Mouse (Mus musculus): ENCODE results near the gene Rag1.
A peak's percentile ranks its signal among the peaks of the same experiment; 100 is the strongest.

The Rag1 gene

DNA sequence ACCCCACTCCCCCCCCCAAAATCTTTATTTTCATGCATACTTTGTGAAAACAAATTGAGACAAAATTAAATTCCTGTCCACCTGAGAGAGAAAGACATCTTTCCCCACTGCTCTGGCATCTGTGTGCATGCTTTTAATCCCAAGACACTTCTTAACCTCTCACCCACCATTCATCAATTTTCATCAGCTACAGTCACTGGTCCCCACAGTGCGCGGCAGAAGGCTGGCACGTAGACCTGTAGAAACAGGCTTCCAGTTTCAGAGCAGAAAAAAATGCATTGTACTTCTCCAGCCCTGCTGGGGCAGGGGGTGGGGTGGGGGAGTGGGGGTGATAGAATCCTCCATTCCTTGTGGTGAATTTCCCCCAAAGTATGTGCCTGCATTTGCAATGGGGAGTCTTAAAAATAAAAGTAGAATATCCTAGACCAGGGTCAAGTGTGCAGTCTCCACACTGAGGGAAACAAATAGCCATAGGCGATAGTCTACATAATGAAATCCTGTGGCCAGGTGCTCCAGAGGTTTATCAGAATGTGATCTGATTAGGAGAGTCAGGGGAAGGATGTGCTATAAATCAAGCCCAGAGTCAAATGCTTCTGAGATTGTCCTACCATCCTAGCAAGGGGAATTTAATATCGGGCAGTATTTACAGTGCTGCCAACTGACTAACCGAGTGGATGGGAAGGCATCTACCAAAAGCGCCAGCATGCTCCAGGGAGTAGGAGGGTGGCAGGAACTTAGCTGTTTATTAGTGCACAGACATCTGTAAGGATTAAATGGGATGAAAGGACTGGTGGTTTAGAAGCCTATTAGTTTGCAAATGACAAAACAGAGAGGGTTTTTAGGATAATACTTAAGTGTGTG lies 10.1 kb downstream of the Rag1 start:
- no peak for DNase-seq (ENCODE audit: low spot score in 2 of 2)

DNA sequence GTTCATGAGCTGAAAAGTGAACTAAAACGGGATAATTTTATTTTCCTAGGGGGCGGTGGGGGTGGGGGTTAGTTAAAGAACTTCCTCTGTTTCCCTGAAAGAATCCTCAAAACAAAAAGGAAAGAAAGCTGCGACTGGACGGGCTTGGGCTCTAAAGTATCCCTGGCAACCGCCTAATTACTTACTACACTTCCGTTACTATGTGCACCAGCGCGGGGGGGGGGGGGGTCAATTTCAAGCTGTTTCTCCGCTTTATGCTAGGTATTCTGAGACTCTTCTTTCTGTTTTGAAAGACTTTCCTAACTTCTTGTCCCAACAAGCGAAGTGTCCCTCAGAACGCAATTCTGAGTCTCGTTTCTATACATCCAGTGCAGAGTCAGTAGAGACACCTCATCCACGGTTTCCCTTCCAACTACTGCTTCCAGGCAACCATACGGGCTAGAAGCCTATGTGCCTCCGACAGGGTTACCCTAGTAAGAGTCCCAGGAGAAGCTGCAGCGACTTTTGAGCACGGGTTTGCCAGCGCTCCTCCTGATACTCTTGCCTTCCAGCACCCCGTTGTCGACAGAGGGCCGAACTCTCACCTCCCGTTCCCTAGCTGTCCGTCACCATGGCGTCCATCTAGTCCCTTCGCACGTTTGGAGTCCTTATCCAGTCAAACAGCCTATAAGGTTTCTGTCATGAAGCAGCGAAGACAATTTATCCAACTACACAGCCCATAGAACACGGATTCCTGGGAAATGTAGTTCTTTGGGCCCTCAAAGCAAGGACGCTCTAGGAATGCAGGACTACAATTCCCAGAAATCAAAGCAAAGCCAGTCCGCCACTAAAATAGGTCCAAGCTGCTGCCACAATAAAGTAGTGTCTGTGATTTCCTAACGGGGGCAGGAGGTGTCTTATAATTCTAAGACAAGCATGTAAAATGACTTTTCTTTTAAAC lies 20.7 kb downstream of the Rag1 start:
- peak; percentile 37 to 39 for DNase-seq (ENCODE audit: low spot score in 2 of 2)

DNA sequence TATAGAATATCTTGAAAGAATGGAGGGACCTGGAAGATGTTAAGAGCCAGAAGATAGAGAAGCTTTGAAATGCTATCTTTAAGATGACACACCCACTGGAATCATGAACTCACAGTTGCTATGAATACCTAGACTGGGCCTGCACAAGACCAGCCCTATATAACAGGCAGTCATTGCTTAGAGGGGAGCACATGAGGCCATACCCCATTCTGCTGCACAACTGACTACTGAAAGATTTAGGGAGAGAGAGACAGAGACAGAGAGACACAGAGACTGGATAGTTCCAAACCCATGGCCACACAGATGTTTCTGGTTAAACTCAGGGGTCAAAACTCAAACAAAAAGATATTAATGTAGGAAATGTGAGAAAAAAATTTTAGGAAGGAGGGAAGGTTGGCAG lies 22.1 kb downstream of the Rag1 start:
- DNase-seq (ENCODE audit: low spot score in 2 of 2): no peak

DNA sequence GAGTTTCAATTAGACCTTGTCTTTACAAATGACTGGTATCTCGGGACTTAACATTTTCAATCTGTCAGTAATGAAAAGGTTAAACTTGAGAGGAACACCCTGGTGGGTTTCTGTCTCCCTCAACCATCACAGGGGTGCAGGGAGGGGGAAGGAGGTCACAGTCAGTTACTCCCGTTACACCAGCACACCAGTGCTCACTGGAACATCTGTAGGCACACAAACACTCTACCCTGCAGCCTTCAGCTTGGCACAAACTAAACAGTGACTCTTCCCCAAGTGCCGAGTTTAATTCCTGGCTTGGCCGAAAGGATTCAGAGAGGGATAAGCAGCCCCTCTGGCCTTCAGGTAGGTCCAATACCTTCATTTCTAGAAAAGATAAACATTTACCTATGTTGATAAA lies 24.8 kb downstream of the Rag1 start, which contains the start of gene Rag2:
Rag2 (plus strand) TSS at position 193 of the 400 bp plus-strand sequence.
- no peak for DNase-seq (ENCODE audit: low spot score in 2 of 2)

GRCm38 (mm10) chr2:101624011-101624410 lies 25.3 kb downstream of the Rag1 start:
- DNase-seq (ENCODE audit: low spot score in 2 of 2): no peak

DNA sequence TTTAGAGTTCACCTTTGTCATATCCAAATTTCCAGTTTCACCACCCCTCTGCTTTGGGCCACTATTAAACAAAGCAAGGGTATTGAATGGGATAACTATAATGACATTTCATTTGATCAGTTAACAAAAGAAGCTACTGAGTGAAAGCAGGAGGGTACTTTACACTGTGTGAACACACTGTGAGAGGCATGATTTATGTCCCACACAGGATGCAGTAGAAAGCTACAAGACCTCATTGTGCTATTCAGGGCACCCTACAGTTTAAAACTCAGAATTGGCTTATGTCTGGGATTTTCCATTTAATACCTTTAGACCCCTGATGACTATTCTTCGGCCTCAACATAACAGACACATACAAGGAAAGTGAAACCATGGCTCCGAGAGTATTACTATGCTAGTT lies 26.3 kb downstream of the Rag1 start:
- DNase-seq (ENCODE audit: low spot score in 2 of 2): no peak

DNA sequence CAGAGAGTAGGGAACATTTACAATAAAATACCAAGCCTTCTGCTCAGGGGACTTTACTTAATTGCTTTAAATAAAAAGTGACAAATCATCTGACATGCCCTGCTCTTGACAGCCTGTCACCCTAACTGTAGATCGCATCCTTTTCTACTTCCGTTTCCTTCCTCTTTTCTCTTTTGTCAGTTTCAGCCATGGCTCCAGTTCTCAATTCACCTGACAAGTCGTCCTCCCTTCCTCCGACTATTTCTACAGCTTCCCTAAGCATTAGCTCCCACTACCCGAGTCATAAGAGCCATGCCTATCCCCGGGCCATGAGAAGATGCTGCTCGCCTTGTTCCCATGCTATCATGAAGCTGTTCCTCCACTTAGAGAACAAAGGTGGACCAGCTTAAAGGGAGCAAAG lies 27.7 kb downstream of the Rag1 start:
- no peak for DNase-seq (ENCODE audit: low spot score in 2 of 2)

DNA sequence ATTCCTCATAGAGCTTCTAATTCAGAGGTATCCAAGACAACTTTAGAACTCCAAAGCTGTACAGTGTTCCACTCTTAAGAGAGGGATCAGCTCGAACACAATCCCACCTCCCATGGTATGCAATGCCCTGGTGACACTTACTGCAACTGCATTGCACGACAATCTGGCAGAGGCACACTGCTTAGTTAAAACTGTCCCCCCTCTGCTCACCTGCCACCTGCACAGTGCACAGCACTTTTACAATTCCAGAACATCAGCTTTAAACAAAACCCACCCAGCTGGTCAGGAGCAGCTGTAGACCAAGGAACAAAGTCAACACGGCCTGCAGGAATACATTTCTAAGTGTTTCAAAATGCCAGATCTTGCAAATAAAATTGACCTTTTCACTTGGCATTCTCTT lies 28.4 kb downstream of the Rag1 start:
- no peak for DNase-seq (ENCODE audit: low spot score in 2 of 2)

DNA sequence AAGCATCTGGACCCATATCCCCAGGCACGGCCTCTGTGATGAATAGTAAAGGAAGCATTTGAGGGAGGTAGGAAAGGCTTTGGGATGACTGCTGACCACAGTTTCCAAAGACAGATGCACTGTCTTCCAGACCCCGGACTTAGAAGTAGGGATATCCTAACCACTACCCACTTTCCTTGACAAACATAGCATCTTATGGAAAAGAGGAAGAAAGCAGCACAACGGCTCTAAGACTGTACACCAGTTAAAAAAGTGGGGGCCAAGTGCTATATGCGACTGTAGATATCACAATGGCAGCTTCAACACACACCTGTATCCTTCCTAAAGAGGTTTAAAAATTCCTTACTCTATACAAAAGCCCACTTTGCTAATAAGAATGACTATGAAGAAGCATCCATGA lies 30.9 kb downstream of the Rag1 start:
- no peak for DNase-seq (ENCODE audit: low spot score in 2 of 2)

- no peak for DNase-seq (ENCODE audit: low spot score in 2 of 2)
Observed at GRCm38 (mm10) chr2:101615464-101616305, 33.6 kb downstream of the Rag1 start.

DNA sequence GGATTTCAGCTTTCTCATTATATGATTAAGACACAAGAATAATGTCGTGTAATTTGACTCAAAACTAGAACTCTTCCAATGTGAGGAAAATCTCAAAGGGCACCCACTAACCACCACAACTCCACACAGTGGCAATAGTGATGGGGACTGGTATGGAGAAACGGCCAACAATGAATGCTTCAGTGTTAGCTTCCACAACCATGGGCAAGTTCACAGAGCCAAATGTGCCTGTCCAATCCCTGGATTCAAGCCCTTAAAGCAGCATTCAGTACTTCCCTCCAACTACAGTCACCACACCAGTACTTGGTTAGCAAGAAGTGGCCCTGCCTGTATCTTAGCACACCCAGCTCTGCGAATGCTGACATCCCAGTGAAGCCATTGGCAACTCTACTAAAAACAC lies 38.4 kb downstream of the Rag1 start:
- DNase-seq (ENCODE audit: low spot score in 2 of 2): no peak

DNA sequence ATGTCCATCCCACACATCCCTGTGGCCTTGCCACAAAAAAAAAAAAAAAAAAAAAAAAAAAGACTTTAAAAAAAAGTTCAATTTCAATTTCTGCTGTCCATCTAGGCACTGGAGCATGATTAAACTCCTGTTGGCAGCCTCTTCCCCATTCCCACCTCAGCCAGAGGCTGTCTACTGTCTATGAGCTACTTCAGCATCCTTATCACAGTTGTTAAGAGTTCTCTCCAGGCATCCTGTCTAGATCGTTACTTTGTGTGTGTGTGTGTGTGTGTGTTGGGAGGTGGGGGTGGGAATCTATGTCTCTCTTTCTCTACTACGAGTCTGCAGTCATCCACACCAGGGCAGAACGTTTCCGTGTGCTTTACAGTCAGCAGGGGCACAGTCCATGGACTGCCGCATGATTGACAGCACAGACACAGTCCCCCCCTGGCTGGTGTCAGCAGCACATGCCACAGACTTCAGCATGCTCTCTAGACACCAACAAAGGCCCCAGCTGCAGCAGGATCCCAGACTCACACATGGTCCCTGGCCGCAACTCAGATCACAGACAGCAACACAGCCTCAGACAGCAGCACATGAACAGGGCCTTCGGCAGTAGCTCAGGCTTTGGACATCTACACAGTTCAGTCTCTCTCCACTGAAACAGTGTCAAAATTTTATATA lies 40.9 kb downstream of the Rag1 start:
- DNase-seq (ENCODE audit: low spot score in 2 of 2): peak in 1 of 2 experiments; percentile 14

DNA sequence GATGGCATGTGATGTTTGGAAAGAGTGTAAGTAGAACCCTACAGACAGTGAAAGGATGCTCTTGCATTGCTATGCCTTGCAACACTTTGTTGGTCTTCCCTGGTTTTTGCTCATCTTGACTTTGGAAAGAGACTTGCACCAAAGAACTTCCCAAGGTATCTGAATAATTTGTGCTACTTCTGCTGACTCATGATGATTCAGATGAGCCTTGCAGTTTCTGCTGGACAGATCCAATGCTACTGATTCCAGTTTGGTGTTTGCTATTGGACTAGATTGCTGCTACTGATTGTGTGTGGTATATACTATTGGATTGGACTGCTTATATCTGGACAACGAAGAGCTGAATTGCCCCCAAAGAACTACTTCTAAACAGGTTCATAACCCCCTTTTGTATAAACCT lies 46.2 kb downstream of the Rag1 start:
- DNase-seq (ENCODE audit: low spot score in 2 of 2): no peak

DNA sequence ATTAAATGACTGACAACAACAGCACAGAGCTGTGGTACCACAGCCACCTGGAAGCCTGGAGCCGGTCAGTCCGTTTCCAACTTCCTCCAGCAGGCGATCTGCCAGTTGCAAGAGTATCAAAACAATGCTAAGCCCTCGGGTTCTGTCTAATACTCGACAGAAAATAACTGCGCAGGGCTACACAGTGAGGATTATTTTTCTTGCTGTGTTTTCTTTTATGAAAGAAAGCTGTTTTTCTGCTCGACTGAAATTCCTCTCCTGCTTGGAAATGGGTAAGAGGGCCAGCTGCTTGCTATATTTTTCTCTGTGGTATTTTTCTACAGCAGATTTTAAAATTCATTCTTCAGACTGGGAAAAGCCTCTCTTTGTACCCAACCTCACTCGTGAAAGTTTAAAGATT lies 48.6 kb downstream of the Rag1 start:
- DNase-seq (ENCODE audit: low spot score in 2 of 2): peak in 1 of 2 experiments; percentile 20

DNA sequence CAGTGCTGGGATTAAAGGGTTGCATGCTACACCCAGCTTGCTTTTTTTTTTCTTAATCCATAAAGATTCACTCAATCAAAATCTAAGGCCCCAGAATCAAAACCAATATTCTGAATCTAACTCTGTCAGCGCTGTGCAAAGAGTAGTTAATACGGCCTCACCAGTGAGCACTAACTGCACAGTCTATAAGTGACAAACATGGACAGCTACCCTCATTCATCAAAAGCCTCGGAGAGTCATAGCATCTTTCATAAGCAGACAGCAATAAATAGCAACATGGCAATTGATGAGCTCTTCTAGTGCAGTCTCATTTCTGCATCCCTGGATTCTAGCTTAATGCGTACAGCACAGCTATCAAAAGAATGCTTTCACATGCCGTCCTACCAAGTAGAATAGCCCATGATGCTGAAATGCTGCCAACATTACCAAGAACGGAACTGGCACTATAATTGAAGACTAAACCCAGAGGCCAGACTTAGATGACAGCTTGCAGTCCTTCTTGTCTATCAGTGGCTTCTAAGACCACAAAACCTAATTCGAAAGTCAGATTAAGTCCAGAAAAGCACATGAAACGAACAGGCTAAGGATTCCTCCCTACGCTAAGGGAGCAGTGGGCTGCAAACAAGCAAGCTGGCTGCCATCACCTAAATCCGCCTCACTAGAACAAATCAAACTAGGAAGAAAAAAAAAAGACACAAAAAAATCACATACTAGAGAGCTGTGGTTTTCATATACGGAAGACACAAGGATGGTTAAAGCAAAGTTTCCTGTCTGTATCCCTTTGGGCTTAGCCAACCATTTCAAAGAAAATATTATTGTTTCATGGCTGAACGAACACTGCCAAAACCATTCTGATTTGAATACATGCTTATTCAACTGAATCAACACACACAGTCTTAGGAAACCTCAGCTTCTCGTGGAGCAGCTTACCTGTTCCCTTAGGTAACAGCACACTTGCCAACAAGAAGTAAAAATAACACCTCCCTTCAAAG lies 50.8 kb downstream of the Rag1 start:
- no peak for DNase-seq (ENCODE audit: low spot score in 2 of 2)

- peak in 1 of 2 experiments; percentile 28 for DNase-seq (ENCODE audit: low spot score in 2 of 2)
Observed at GRCm38 (mm10) chr2:101597186-101597585, 52.1 kb downstream of the Rag1 start.

DNA sequence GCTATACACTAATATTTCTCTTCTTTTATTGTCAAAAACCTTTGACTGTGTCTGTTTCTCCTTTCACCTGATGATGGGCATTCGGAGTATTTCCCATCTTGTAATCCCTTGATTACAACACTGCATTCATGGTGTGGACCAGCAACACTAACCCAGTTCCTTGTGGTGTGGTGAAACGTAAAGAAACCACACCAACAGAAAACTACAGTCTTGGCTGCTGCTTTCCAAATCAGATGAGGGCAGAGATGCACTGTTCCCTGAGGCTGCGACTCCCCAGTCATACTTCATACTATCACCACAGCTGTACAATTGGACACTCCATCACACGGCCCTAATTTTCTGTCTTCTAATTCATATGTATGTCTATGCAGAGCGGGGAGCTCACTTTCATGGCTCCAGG lies 54.6 kb downstream of the Rag1 start:
- DNase-seq (ENCODE audit: low spot score in 2 of 2): no peak

DNA sequence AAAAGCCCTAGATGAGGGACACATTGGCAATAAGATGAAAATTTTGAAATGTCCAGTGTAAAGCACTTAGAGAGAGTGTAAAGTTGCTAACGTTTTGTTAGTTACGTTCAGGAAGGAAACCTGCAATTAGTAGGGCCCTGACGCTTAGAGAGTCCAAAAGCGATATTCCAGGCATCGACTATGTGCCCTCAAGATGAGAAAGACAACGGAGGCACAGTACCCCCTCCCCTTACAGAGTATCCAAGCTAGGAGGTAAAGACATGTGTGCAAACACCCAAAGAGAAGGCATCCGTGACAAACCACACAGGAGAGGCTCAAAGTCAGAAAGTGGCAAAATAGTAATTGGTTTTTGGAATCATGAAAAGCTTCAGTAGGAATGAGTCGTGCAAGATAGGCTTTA lies 56.4 kb downstream of the Rag1 start:
- no peak for DNase-seq (ENCODE audit: low spot score in 2 of 2)

GRCm38 (mm10) chr2:101592023-101592841 lies 57.1 kb downstream of the Rag1 start:
- no peak for DNase-seq (ENCODE audit: low spot score in 2 of 2)
